Mouse (Mus musculus): ENCODE measurements around the gene Wasf1.

Wasf1 gene

DNA sequence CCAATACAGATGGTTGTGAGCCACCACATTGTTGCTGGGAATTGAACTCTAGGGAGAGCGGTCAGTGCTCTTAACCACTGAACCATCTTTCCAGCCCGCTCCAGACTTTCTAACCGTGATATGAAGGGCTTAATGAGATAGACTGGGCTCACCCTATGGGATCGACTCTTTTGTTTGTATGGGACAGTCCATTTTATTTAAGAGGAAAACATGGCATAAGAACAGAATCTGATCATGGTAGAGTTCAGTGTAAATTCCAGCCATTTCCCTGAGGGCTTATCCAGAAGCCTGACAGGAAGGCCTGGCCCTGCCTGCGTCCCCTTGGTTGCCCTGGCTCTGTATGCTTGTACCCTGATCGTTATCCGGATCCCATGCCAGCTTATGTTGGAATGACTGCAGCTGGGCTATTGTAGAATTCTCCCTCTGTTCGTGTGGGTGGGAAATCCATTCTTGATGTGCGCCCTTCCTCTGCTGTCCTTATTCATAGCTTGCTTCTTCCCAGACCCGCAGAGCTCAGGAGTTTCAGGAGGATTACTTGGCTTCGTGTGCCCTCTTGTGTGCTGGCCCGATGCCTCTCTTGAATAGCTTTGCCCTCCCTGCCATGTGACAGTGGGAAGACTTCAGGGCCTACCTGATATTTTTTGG is 87.4 kb downstream of the Wasf1 start:
- DNase-seq (ENCODE audit: low read depth in 1 of 2, low spot score in 2 of 2) = no peak

DNA sequence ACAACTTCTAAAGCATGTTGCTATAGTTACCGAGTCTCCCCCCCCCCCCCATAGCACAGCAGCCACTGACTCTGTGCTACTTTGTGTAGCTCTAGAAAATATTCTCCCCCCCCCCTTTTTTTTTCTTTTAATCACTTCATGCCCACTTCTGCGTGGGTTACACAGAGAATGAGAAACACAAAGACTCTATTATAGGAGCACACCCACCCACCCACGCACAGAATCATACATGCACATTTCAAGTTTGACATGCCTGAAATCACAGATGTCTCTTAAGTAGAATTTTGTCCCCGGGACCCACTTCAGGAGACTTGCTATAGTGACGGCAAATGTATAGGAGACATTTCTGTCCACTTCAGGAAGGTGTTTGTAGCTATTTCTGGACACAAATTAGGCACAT is 88.0 kb downstream of the Wasf1 start:
- no peak for DNase-seq (ENCODE audit: low read depth in 1 of 2, low spot score in 2 of 2)

DNA sequence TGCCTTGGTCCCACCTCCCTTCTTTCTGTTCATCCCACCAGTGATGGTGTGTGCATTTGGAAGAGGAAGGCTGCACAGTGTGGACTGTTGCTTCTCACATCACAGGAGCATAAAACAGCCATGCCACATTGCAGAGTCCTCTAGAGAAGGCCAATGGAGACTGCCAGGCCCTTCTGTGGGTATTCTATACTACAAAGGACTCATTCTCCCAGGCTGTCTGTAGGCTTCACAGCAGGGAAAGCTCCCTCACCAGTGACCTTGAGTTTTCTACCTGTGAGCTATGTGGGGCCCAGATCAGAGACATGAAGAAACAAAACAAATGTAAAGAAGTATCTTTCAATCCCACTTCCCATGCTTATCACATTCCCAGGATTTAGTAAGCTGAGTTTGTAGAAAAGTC is 100.5 kb downstream of the Wasf1 start:
- DNase-seq (ENCODE audit: low read depth in 1 of 2, low spot score in 2 of 2) = no peak

DNA sequence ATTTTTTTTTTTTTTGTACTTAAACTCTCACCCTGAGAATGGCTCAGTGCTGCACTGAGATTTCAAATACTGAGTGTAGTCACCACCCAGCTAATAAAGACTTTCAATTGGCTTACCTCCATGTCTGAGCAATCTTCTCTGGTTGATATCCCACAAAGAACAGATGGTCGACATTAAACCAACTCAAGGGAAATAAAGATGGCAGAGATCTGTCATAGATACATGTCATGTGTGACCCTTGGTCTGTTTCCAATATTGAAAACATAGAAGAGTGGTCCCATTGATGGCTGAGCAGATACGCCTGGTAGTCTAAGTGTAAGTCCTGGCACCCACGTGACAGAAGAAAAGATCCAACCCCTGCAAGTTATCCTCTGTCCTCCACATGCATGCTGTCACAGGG is 101.3 kb downstream of the Wasf1 start:
- no peak for DNase-seq (ENCODE audit: low read depth in 1 of 2, low spot score in 2 of 2)

DNA sequence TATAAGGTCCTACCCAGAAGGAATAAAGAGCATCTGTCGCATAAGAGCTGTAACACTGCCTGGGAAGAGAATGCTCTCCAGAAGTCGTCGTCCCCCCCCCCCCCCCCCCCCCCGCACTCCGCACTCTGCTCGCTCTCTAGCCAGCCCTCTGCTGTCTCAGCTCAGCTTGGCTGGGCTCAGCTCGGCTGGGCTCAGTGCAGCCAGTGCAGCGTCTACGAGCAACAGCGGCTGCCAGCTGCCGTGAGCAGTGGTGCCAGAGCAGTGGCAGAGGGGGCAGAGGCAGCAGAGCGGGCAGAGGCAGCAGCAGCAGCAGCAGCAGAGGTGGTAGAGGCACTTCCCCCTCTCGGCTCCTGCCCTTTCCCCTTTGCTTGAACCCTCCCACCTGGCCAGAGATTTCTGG is 102.1 kb downstream of the Wasf1 start:
- DNase-seq (ENCODE audit: low read depth in 1 of 2, low spot score in 2 of 2) = no peak

Data from monocyte, adult 2 months (primary cell).